Mouse (Mus musculus) gastrocnemius, postnatal 36 days (tissue): ENCODE data around the gene Gm10959. TPM values are rescaled to one million over a fixed set of nuclear protein-coding genes. Genes with fewer than 3 reads are reported as not detected.

ENCODE experiments used
- DNase-seq, 2 experiments: peaks; one replicate each; pipeline ENCODE4 v3.0.0; 2022
- intact Hi-C: fragments of 180-260 bp; cut with DNase I; formaldehyde crosslinking; loops from one replicate; pipeline ENCODE4 v1.15.1; 2025
- total RNA-seq, 2 experiments: library from RNA; stranded (reverse); gene quantifications; 2 replicates each; pipeline ENCODE4 v1.2.3; 2021

Gene Gm10959
- total RNA-seq, 2 experiments from 2014 or later = not detected

DNA sequence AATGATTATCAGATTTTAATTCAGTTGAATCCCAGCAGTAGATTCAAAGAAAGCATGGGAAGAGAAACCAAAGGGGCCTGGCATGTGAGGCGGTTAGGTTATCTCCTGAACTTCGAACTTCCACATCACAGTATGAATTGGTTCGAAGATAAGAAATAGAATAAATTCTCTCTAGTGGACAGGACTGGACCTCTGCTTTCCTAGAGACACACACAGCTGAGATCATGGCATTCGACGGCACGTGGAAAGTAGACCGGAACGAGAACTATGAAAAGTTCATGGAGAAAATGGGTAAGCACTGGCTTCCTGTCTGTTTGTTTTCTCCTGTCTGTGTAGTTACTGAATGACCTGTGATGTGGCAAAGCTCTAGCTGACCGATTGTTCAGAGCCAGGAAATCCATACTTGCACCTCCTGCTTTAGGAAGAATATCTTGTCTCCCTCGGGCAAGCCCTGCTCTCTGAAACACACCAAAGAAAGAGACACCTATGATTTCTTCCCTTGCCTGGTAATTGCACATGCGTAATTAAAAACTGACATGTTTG is 23.9 kb downstream of the Gm10959 start:
- no peak for DNase-seq
- intact Hi-C loops = no loop called here

DNA sequence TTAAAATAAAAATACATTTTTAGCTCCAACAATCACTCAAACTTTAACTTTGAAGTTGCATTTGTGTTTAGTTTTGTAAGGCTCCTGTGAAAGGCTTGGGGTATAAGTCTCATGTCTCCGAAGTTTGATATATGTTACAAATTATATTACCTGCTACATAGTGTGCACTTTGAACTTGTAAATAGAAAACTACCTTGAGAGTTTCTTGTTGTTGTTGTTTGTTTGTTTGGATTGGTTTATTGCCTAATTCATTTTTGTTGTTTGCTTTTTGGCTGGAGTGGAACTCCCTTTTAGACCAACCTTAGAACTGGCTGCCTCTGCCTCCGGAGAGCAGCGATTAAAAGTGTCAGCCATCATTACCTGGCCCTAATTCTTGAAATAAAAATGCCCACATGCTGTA is 24.4 kb downstream of the Gm10959 start, which contains the start of gene Fabp2:
Gene Fabp2 (plus strand): TSS at position 301 of the 400 bp plus-strand sequence.
- intact Hi-C loops = no loop called here
- no peak for DNase-seq

DNA sequence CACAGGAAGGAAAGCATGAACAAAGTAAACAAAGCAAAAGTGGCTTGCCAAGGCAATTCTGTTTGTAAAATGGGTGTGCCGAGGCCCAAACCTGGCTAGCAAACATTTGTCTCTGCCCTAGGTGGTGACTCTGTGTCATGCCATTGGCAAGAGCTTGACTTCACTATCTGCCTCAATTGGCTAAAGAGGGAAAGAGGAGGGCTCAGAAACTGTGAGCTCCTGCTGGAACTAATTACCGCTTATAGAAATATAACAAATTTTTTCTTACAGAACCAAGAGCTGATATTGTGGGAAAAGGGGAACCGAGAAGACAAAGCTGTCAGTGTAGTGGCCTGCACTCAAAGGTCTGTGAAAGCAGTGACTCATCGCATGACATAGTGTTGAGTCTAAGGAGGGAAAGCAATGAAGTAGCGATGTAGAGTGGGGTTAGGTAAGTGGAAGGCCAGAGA is 30.8 kb downstream of the Gm10959 start:
- intact Hi-C loops = no loop called here
- DNase-seq = no peak

DNA sequence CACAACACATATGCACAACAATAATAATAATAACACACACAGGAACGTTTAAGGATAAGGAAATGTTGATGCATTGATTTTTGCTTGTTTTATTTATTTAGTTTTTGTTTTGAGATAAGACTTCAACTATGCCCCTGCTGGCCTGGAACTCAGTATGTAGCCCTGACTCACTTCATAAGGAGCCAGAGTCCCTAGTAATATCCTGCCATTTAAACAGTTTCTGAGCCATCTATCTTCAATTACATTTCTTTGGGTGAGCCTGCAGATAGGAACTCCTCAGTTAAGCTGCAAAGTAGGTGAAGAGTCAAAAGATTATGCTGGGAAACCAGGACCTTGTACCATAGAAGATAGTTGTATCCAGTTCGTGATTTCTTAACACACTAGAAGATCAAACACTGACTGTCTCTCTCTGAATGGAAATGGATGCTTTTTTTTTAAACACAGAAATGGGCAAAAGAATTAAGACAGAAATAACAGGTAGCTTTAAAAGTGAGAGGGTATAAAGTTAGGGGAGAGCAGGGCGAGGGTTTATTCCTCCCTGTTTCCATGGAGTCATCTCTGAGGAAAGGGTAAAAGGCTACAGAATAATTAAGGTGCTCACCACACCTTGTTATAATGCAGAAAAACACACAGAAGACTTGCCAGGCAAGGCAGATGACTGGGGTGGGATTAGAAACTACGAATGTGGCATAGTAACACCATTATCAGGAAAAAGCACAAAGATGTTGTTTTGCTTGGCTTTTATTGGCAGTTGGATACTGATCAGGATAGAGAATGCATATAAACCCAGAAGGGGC is 31.5 kb downstream of the Gm10959 start:
- DNase-seq = no peak
- intact Hi-C loops = no loop called here

DNA sequence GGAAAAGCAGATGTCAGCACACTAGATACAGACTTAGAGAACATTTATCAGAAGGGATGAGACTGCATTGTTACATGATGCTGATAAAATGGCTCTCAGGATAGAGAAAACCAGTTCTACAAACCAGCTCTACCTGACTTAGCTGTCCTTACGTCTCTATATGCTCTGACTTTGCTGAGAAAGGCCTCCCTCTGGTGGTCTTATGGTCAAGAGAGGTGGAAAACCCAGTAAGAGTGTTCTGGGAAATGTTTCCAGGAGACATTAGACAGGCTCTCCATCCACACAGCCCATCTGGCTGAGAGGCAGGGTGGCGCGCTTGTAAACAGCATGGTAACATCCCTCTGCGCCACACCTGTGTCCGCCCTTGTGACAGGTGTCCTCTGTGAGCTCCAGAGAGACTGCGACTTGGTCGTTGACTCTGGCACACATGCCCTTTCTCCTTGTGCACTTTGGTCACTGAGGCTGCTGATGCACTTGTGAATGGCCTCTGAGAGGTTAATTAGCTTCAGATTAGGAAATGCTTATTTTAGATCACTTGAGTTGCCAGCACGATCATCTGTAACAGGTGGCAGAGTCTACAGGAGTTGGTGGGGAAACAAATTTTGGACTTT is 40.4 kb downstream of the Gm10959 start:
- DNase-seq = no peak
- intact Hi-C loops = no loop called here

DNA sequence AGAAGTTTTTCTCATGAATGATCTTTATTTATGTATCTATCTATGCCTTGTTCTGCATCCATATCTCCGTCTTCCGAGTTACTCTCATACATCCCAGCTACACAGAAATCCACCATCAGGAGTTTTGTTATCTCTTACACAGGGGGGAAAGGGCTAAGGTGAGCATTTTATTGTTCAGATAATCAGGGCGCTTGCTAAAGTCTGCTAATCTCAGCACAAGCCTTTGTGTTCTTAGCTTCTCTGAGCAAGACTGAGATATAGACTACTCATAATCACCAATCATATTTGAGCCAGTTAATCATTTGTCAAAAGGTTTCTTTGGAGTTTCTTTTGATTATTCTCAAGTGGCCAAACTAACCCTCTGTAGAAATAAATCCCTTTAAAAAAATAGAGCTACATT is 41.6 kb downstream of the Gm10959 start:
- DNase-seq = no peak
- intact Hi-C loops = no loop called here

DNA sequence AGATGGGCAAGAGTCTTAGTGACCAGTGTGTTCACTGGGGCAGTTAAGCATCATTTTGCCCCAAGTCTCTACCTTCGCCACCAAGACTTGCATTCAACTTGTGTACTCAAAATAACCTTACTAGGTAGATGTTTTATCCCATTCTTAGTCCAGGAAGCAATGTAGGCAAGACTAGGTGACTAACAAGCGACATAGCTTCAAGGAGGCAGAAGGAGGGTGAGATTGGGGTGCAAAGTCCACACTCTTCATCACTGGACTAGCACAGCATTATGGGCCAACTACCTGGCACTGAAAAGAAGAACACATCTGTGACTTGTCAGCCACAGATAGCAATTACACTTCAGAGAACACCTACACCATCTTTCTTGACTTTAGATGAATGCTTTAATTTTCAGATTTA is 42.3 kb downstream of the Gm10959 start:
- intact Hi-C loops = no loop called here
- DNase-seq = no peak

DNA sequence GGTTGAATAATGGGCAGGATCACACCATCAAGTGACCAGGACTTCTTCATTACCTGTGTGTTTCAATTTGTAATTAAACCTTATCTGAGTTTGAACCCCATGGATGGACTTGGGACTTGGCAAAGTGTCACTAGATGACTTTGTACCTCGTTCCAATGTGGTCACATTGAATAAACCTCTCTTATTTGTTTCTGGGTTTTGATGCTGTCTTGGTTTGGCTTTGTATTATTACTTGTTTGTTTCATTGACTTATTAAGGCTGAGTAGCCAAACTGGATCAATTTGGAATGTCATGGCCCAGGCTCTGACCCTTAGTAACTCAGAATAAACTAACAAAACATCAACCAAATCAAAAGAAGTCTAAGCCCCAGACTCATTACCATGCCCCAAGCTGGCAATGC is 47.6 kb downstream of the Gm10959 start:
- no peak for DNase-seq
- intact Hi-C loops = no loop called here

DNA sequence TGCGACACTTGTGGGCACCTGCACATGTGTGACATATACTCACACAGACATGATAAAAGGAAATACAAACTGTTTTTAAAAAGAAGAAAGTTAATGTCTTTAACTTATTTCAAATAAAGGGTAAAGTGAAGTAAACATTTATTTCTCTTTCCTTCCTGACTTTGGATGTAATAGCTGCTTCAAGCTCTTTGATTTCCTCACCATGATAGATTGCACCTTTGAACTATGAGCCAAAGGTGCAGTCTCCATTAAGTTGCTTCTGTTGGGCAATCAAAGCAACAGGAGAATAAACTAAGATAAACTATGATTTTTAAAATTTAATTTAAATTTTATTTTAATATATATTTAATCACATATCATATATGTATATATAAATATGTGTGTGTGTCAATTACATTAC is 50.9 kb downstream of the Gm10959 start:
- DNase-seq = no peak
- intact Hi-C loops = no loop called here

DNA sequence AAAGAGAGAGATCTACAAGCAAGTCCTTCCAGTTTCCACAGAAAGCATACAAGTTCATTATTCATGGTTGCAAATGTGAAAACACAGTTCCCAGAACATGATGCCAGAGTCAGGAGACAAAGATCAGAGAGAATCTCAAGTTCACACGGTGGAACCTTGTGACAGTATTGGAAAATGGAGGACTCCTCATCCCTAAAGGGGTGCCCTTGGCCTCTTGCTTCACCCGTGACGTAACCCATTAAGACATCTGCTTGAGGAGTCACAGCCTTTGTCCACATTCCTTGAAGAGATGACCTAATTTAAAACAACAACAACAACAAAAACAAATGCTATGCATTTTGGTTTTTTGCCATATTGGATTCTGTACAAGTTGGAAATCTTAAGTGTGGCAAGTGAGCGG is 54.1 kb downstream of the Gm10959 start:
- DNase-seq = no peak
- intact Hi-C loops = no loop called here

Other genes starting within 250 kb of the Gm10959 start
- gene Pde5a, start 190.4 kb downstream of the Gm10959 start, total RNA-seq = 1 to 10 TPM; 1.6 to 1.9 TPM
- gene Fabp2, start 24.3 kb downstream of the Gm10959 start, total RNA-seq = not detected
- gene 1810037I17Rik, start 4.8 kb upstream of the Gm10959 start, total RNA-seq = 10 to 100 TPM; 21.1 to 24.7 TPM
- gene Usp53, start 65.2 kb upstream of the Gm10959 start, total RNA-seq = 10 to 100 TPM in 1 of 2 experiments, 1 to 10 TPM in 1; 8.4 to 11.1 TPM
- 100 to 1,000 TPM; 209 to 515 TPM for gene Myoz2, start 115.7 kb upstream of the Gm10959 start, total RNA-seq